Mouse (Mus musculus): ENCODE measurements around the gene Ssbp3.

Gene Ssbp3

DNA sequence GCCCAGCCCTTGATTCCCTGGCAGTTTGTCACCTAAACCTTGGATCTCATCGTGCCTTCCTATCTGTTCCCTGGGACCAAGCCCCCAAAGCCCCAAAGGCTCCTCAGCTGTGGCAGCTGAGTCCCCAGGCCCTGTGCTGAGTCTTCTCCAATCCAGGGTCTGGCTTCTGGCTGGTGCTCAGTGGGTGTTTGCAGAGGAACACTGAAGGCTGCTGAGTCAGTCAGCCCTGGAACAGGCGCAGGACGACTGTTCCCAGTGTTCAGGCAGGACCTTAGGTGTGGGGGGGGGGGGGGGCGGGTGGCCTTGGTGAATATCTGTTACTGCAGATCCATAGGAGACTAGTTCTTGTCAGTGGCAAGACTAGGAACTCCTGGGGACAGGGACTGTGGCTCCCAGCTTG lies 141.4 kb downstream of the Ssbp3 start:
- no peak for DNase-seq (ENCODE audit: extremely low spot score)

- DNase-seq (ENCODE audit: extremely low spot score) = no peak
Measured at GRCm38 (mm10) chr4:107052962-107053553, 142.6 kb downstream of the Ssbp3 start.

DNA sequence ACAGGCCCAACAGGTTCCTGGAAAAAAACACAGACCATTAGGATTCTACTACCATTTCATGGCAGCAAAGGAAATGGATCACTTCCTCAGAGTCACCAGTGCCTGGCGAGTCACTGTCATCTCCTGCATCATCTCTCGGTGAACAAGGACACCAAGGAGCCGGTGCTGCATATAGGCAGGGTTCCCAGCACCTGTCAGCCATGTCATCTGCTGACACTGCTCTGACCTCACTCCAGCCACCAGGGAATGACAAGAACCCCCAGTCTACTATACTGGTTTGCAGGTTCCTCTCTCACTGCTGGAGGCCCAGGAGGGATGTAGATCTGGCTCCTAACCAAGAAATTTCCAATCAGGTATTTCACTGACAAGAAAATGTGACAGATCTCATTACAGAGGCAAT lies 145.6 kb downstream of the Ssbp3 start:
- DNase-seq (ENCODE audit: extremely low spot score) = no peak

- no peak for DNase-seq (ENCODE audit: extremely low spot score)
Measured at GRCm38 (mm10) chr4:107058346-107058745, 147.8 kb downstream of the Ssbp3 start.

DNA sequence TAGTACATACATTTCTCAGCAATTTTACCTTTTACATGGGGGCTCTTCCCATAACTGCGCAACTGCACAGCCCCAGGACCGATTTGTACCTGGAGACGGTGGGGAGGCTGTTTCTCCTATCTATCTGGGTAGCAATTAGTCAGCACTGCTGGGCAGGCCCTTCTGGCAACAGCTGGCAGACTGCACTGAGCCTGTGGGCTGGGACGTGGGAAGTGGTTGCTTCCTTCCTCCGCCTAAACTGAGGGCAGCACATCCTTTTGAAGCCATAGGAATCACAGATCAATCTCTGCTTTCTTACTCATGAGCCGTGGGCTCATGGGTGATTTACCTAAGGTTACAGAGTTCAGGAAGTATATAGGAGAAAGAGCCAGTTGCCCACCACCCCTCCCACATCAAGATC lies 148.3 kb downstream of the Ssbp3 start:
- no peak for DNase-seq (ENCODE audit: extremely low spot score)

DNA sequence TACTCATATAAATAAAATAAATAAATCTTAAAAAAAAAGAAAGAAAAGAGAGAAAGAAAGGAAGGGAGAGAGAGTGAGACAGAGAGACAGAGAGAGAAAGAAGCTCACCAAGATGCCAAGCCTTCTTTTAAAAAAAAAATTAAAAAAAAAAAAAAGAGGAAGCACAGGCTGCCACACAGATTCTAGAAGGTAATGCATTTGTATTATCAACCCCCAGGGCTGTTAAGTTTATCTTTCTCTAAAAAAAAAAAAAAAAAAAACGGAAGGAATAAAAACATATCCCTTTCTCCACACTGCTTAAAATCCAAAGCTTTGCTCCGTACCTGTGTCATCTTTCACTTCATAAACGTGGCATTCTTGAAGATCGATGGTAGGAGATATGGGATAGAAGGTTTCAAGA lies 151.1 kb downstream of the Ssbp3 start:
- no peak for DNase-seq (ENCODE audit: extremely low spot score)

- DNase-seq (ENCODE audit: extremely low spot score) = no peak
Measured at GRCm38 (mm10) chr4:107063214-107063613, 152.7 kb downstream of the Ssbp3 start.

- DNase-seq (ENCODE audit: extremely low spot score) = no peak
Measured at GRCm38 (mm10) chr4:107064394-107065098, 154.0 kb downstream of the Ssbp3 start.

GRCm38 (mm10) chr4:107066252-107067124 lies 156.0 kb downstream of the Ssbp3 start, which contains the start of the genes Mrpl37 and Cyb5rl:
Gene Mrpl37 (minus strand): TSS chr4:107066868.
Gene Cyb5rl (plus strand): TSS chr4:107066988.
- DNase-seq (ENCODE audit: extremely low spot score) = peak; percentile 96

DNA sequence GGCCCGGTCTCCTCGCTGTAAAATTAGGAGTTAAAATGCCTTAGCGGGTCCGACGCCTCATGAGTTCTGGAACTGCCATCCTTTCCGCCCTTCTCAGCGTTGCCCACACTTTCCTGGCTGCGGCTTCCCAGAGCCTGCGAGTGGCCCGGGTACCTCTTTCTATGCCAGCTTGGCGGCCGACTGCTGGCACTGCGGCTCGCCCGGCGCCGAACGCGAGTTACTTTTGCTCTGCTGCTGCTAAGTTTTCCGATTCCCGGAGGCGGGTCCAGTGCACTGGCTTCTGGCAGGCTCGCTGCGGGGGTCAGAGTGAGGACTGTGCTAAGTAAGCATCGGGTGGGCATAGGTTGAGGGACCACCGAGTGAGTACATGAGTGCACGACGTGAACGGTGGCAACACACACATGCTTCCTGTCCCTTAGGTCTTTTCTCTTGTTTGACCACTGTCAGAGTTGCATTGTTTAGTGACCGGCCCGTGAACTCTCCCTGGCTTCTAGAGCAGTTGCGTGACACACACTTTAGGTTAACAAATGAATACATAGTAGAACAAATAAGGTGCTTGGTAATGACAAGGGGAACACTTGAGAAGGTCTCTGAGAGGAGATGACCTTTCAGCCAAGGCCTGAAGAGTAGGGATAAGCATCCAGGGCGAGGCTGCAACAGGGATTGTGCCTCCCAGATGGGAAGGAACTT lies 156.8 kb downstream of the Ssbp3 start:
- no peak for DNase-seq (ENCODE audit: extremely low spot score)

- DNase-seq (ENCODE audit: extremely low spot score) = no peak
Measured at GRCm38 (mm10) chr4:107072343-107072742, 161.8 kb downstream of the Ssbp3 start.

GRCm38 (mm10) chr4:107075456-107075855 lies 165.0 kb downstream of the Ssbp3 start:
- no peak for DNase-seq (ENCODE audit: extremely low spot score)

- no peak for DNase-seq (ENCODE audit: extremely low spot score)
Measured at GRCm38 (mm10) chr4:107078894-107079293, 168.4 kb downstream of the Ssbp3 start.

- DNase-seq (ENCODE audit: extremely low spot score) = no peak
Measured at GRCm38 (mm10) chr4:107079716-107080115, 169.2 kb downstream of the Ssbp3 start.

GRCm38 (mm10) chr4:107082185-107082584 lies 171.7 kb downstream of the Ssbp3 start:
- no peak for DNase-seq (ENCODE audit: extremely low spot score)

- DNase-seq (ENCODE audit: extremely low spot score) = no peak
Measured at GRCm38 (mm10) chr4:107083126-107083525, 172.6 kb downstream of the Ssbp3 start.

DNA sequence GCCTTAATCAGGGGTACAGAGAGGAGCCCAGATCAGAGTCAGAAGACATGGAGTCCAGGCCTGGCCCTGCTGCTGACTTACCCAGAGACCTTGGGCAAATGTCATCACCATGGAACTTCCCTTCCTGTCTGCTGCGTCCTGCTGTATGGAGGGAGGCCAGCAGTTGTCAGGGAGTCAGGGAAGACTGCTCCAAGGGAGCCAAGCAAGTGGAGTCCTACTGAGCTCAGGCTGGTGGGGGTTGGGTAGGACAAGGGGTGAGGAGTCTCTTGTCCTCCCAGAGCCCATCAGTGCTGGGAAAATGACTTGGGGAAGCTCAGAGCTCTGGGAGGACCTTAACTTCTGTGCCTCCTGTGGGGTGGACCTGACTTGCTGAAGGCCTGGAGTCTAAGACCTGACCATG lies 173.8 kb downstream of the Ssbp3 start:
- DNase-seq (ENCODE audit: extremely low spot score) = peak; percentile 20

GRCm38 (mm10) chr4:107084858-107085257 lies 174.4 kb downstream of the Ssbp3 start:
- DNase-seq (ENCODE audit: extremely low spot score) = peak; percentile 80

- no peak for DNase-seq (ENCODE audit: extremely low spot score)
Measured at GRCm38 (mm10) chr4:107091696-107092095, 181.2 kb downstream of the Ssbp3 start.

DNA sequence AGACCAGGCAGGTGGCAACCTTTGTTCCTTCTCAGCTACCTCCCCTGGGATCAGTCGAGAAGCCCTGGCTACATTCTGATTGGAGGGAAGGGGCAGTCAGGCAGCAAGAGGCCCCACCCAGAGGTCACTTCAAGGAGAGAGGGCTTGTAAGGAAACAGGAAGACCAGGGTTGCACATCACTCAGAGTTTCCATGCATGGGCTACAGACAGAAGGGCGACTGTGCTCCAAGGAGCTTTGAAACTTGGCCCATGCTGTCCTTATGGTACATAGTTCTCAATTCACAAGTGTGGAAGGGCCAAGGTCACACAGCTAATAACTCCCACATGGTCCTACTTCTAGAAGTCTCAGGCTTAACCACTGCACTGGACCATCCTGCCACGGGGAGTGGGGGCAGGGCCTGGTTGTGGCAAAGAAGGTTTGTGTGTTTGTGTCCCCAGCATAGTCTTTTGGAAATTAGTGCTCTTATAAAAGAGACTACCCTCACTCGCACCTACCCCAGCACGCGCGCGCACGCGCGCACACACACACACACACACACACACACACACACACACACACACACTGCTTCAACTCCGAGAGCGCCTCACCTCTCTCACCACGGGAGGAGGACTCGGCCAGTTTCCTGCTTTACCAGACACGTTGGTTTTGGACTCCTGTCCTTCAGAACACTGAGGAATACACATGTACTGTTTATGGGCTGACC lies 184.1 kb downstream of the Ssbp3 start:
- DNase-seq (ENCODE audit: extremely low spot score) = peak; percentile 14

GRCm38 (mm10) chr4:107096043-107096442 lies 185.5 kb downstream of the Ssbp3 start:
- no peak for DNase-seq (ENCODE audit: extremely low spot score)

Measured in embryo, embryonic 9.5 days (tissue).